Mouse (Mus musculus) 3T3-L1 (cell line): Measurements from ENCODE around the gene Nudt1.

Experiments used
- DNase-seq: peaks from one replicate; pipeline ENCODE4 v3.0.0-alpha.2; 2015; ENCODE audit warnings: low read depth, low spot score

Gene Nudt1

GRCm38 (mm10) chr5:140382688-140383087 is 61.2 kb downstream of the Nudt1 start:
- DNase-seq: no peak

GRCm38 (mm10) chr5:140383559-140383958 is 62.1 kb downstream of the Nudt1 start:
- DNase-seq: peak; percentile 99

- peak; percentile 52 for DNase-seq
These were observed 63.0 kb downstream of the Nudt1 start for GRCm38 (mm10) chr5:140384462-140384861.

GRCm38 (mm10) chr5:140387236-140387635 is 65.8 kb downstream of the Nudt1 start:
- DNase-seq: no peak
